Mouse (Mus musculus) lung, adult 18-20 months (tissue): ENCODE data around the gene Cttnbp2nl.
A peak's percentile ranks its signal among the peaks of the same experiment; 100 is the strongest.

ENCODE experiments used
- DNase-seq, 2 experiments: peaks; one replicate each; pipeline ENCODE4 v3.0.0; 2022; ENCODE audit warnings: mixed read lengths in 2 of 2

Gene Cttnbp2nl

GRCm38 (mm10) chr3:105058627-105059513 lies 5.9 kb upstream of the Cttnbp2nl start:
- DNase-seq: peak; percentile 84 to 88

GRCm38 (mm10) chr3:105055666-105056065 lies 2.7 kb upstream of the Cttnbp2nl start:
- DNase-seq: peak; percentile 63 to 67

GRCm38 (mm10) chr3:105054952-105055351 lies 2.0 kb upstream of the Cttnbp2nl start:
- DNase-seq: peak; percentile 84 to 90

- DNase-seq: no peak
These were observed 704 bp upstream of the Cttnbp2nl start for GRCm38 (mm10) chr3:105053698-105054001.

- DNase-seq: no peak
These were observed 592 bp downstream of the Cttnbp2nl start for GRCm38 (mm10) chr3:105052171-105052936.

- no peak for DNase-seq
These were observed 1.8 kb downstream of the Cttnbp2nl start for GRCm38 (mm10) chr3:105051103-105051502.

GRCm38 (mm10) chr3:105049848-105050247 lies 3.1 kb downstream of the Cttnbp2nl start:
- DNase-seq: peak; percentile 42 to 53

GRCm38 (mm10) chr3:105047616-105048015 lies 5.3 kb downstream of the Cttnbp2nl start:
- peak; percentile 75 to 80 for DNase-seq

- DNase-seq: no peak
These were observed 6.1 kb downstream of the Cttnbp2nl start for GRCm38 (mm10) chr3:105046870-105047269.

GRCm38 (mm10) chr3:105043746-105044145 lies 9.2 kb downstream of the Cttnbp2nl start:
- DNase-seq: no peak

- DNase-seq: no peak
These were observed 11.8 kb downstream of the Cttnbp2nl start for GRCm38 (mm10) chr3:105040983-105041625.

GRCm38 (mm10) chr3:105040002-105040401 lies 12.9 kb downstream of the Cttnbp2nl start:
- DNase-seq: no peak

GRCm38 (mm10) chr3:105037240-105037770 lies 15.6 kb downstream of the Cttnbp2nl start:
- no peak for DNase-seq

- DNase-seq: no peak
These were observed 16.6 kb downstream of the Cttnbp2nl start for GRCm38 (mm10) chr3:105036281-105036847.

GRCm38 (mm10) chr3:105023371-105024005 lies 29.5 kb downstream of the Cttnbp2nl start:
- no peak for DNase-seq

GRCm38 (mm10) chr3:105019826-105020692 lies 32.9 kb downstream of the Cttnbp2nl start:
- peak; percentile 60 to 79 for DNase-seq

- DNase-seq: no peak
These were observed 34.2 kb downstream of the Cttnbp2nl start for GRCm38 (mm10) chr3:105018783-105019105.

- DNase-seq: peak; percentile 66 to 79
These were observed 34.7 kb downstream of the Cttnbp2nl start for GRCm38 (mm10) chr3:105018085-105018782.

GRCm38 (mm10) chr3:105017314-105017713 lies 35.6 kb downstream of the Cttnbp2nl start:
- DNase-seq: no peak

- DNase-seq: peak in 1 of 2 experiments; percentile 60
These were observed 36.7 kb downstream of the Cttnbp2nl start for GRCm38 (mm10) chr3:105016204-105016603.

GRCm38 (mm10) chr3:105014908-105015307 lies 38.0 kb downstream of the Cttnbp2nl start:
- DNase-seq: no peak
